Mouse (Mus musculus) spleen, adult 12 weeks (tissue): ENCODE data around the gene Fbxo36.

Experiments used
- DNase-seq: peaks from one replicate; pipeline ENCODE4 v3.0.0; 2022; ENCODE audit warnings: low spot score

Gene Fbxo36

GRCm38 (mm10) chr1:84947390-84947789, 107.7 kb downstream of the Fbxo36 start:
- no peak for DNase-seq
